Mouse (Mus musculus): ENCODE measurements around the gene Kif26b.

DNA sequence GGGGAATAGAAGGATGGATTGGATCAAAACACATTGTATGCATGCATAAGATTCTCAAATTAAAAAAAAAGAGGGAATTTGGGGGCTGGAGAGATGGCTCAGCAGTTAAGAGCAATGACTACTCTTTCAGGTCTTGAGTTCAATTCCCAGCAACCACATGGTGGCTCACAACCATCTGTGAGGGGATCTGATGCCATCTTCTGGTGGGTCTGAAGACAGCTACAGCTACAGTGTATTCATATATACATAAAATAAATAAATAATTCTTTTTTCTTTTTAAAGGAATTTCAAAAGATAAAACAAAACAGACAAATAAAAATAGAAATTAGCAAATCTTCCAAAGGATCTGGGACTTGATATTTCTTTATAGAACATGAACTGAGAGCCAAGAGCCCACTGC lies 451.3 kb downstream of the Kif26b start:
- TF ChIP-seq CTCF (IDR thresholded peaks at IDR 0.05; ENCODE audit: borderline replicate concordance, control insufficient read depth, extremely low read depth, insufficient read depth, low read length, poor library complexity) = no peak
- no peak for TF ChIP-seq POLR2A (IDR thresholded peaks at IDR 0.05; ENCODE audit: control insufficient read depth, extremely low read depth, insufficient read depth, low read length, poor library complexity)
